Mouse (Mus musculus) left cerebral cortex, postnatal 36 days (tissue): ENCODE measurements around the gene Slfnl1. TPM values are rescaled to one million over a fixed set of nuclear protein-coding genes. Genes with fewer than 3 reads are reported as not detected.

Experiments
- DNase-seq, 2 experiments: peaks; one replicate each; pipeline ENCODE4 v3.0.0; 2021 to 2022; ENCODE audit warnings: low spot score in 2 of 2, mixed read lengths in 1 of 2
- intact Hi-C: fragments of 180-260 bp; cut with DNase I; formaldehyde crosslinking; loops from one replicate; pipeline ENCODE4 v1.15.1; 2025
- total RNA-seq, 2 experiments: library from RNA; stranded (reverse); gene quantifications; 2 replicates each; pipeline ENCODE4 v1.2.3; 2021

Gene Slfnl1
- total RNA-seq, 2 experiments from 2014 or later, result not detected

GRCm38 (mm10) chr4:120571691-120572090 is 39.7 kb downstream of the Slfnl1 start:
- intact Hi-C loops, result no loop called here
- no peak for DNase-seq

DNA sequence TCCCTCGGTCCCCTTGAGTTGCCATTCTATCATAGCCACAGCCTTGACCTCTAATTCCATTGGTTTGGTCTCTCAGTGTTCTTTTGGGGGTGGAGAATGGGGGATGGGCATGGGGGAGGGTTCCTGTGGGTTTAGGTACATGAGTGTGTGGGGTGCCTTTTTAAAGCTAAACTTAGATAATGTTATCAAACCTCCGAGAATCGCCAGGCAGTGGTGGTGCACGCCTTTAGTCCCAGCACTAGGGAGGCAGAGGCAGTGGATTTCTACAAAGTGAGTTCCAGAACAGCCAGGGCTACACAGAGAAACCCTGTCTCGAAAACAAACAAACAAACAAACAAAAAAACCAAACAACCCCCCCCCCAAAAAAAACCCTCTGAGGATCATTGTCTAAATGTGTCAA is 48.9 kb downstream of the Slfnl1 start:
- intact Hi-C loops, result no loop called here
- no peak for DNase-seq

- no peak for DNase-seq
- intact Hi-C loops, result no loop called here
Measured at GRCm38 (mm10) chr4:120581711-120582110, 49.7 kb downstream of the Slfnl1 start.

Other genes with a start within 250 kb of the Slfnl1 start
- 10 to 100 TPM; 12.4 to 15.8 TPM for gene Foxo6, start 244.9 kb upstream of the Slfnl1 start, total RNA-seq
- gene Scmh1, start 127.0 kb upstream of the Slfnl1 start, total RNA-seq, result 10 to 100 TPM; 83.6 to 96.1 TPM
- gene Ctps, start 38.0 kb downstream of the Slfnl1 start, total RNA-seq, result 10 to 100 TPM; 42.7 to 46.1 TPM
- gene Gm8439, start 56.5 kb downstream of the Slfnl1 start, total RNA-seq, result not detected
- 10 to 100 TPM; 19.3 to 25.5 TPM for gene Cited4, start 134.3 kb downstream of the Slfnl1 start, total RNA-seq
- gene Kcnq4, start 216.4 kb downstream of the Slfnl1 start, total RNA-seq, result 1 to 10 TPM; 6.5 to 7.7 TPM